Mouse (Mus musculus) kidney, postnatal 4 days (tissue): Measurements from ENCODE around the gene Igf2bp3.
"Not testable (repeated sequence)": the region's sequence is repeated elsewhere in the genome, so short reads cannot be mapped to it uniquely, and the experiment has no call there.

Source experiments
- DNase-seq, 2 experiments: peaks; one replicate each; pipeline ENCODE4 v3.0.0; 2021; ENCODE audit warnings: mixed read lengths in 2 of 2

The Igf2bp3 gene

DNA sequence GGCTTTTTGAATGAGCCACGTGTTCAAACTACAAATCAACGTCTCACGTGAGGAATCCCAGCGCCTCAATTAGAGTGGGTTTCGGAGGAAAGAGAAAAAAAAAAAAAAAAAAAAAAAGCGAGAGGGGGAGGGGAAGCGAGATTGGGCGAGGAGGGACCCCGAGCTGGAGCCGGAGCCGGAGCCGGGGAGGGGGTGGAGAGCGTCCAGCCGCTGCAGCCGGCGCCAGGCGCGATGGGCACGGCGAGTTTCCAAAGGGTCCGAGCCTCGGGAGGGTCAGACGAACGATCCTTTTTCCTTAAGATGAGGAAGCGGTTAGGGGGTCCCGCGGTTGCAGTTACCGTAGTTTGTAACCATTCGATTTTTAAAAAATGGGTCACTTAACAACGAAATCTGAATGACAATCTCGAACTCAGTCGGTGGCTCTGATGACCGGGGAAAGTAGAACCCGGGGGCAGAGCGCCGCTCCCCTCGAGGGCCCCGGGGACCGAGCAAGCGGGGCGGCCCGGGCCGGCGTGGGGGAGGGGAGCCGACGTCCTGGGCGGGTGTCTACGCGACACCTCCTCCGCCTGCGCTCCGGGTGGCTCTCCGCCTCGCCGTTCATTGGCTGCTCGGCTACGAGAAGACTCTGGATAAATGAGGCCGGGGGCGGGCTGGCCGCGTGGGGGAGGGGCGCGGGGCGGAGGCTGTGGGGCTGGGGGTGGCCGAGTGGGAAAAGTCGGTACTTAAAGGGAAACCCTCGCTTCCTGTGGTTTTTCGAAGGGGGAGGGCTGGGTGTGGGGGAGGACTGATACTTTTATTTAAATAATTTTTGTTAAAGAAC lies at the start of gene Igf2bp3:
Gene Igf2bp3 (minus strand): TSS at position 30 of the 820 bp plus-strand sequence.
- DNase-seq = peak; percentile 82 to 87

DNA sequence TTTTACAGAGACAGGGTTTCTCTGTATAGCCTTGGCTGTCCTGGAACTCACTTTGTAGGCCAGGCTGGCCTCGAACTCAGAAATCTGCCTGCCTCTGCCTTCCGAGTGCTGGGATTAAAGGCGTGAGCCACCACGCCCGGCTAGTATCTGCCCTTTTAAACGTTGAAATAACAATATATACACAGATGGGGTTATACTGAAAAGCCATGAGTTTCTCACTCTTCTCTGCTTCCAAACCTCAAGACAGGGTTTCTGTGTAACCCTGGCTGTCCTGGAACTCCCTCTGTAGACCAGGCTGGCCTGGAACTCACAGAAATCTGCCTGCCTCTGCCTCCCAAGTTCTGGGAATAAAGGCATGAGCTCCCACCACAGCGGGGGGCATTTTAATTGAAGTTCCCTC lies 49.7 kb upstream of the Igf2bp3 start:
- not testable (repeated sequence) for DNase-seq

DNA sequence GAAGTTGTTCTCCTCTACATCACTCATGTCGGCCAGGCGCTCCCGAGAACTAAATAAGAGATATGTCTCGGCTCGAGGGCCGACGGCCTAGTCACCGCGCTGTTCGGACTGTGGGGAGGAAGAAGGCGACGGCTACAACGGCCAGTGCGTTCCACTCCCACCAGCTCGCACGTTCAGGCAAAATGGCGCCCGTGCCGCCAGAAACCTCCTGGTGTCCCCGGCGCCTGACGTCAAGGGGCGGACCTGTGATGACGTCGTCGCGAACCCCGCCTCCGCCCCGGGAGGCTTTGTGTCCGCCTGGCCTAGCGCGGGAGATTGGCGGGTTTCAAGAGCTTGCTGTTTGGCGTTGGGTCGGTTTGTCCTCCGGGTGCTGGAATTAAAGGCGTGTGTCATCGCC lies 49.1 kb upstream of the Igf2bp3 start, which contains the start of gene Tra2a:
Gene Tra2a (minus strand): TSS at position 187 of the 397 bp plus-strand sequence.
- peak; percentile 98 for DNase-seq

DNA sequence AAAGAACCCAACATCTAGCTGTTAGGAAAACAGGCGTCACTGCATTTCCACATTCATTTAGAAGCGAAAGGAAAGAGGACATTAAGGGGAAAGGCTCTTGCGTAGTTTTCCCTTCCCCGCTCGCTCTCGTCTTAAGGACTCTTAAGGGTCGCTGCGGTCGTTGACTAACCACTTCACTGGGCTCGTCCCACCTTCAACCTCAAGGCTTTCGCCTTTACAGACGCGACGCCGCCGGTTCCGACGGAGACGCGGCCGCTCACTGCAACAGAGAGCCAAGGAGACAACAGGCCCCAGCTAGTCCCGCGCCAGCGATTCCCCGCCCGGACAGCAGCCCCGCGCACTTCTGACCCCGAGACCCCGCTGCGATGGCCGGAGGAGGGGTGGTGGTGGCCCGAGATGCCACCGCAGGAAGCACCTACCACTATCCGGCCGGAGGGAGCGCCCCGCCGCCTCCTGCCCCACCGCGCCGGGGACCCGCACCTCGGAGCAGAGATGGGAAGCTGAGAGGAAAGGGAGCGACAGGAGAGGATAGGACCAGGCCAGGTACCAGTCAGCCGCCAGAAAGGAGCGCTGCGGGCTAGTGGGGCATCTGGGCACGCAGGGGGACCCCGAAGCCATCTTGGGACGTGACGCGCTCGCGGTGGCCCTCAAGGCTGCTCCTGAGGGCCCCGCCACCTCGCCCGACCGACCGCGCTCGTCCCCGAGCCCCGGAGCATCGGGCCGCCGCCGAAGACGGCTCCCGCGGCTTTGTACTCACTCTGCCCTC lies 48.5 kb upstream of the Igf2bp3 start:
- peak; percentile 55 to 75 for DNase-seq

DNA sequence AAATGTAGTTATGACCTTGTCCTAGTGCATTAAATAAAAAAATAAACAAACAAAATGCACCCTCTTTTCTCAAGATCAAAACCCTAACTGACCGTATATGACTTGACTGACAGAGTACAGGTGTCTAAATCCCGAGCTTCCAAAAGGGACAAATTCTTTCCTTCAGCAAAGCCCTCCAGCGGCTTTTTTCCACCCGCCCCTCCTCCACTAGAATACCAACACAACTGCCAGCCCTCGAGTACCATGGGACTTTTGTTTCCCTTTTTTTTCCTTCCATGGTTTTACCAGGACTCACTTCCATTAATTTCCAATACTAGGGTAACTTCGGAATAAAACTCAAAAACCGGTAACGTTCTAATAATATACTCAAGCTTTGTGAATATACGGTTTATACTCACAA lies 47.7 kb upstream of the Igf2bp3 start:
- peak; percentile 25 to 32 for DNase-seq

DNA sequence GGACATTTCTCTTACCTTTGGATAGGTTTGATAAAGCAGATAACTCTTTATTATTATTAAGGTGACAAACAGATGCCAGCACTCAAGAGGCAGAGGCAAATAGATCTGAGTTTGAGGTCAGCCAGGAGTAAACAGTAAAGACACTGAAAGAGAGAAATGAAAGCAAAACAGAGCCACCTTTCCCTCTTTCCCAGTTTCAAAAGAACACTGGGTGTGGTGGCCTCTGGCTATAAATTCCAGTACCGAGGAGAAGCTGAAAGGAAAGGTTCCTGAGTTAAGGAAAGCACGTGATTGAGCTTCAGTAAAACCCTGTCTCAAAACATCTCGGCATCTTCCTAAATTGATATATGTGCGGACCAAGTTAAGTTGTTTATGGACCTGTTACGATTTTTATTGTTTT lies 45.0 kb upstream of the Igf2bp3 start:
- DNase-seq = no peak

DNA sequence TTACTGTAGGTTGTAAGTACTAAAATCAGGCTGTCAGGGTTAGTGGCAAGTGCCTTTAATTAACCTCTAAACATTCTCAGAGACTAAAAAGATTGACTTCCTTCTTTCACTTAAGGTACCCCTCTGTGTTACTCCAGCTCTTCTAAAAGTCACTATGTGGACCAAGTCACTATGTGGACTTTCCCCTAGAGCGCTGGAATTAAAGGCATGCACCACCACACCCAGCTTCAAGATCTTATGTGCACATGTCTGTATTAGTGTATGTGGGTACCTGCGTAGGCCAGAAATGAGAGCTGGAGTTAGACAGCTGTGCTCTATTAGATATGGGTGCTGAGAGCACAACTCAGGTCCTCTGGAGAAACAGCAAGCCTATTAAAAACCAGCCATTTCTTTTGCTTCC lies 43.1 kb upstream of the Igf2bp3 start:
- no peak for DNase-seq

DNA sequence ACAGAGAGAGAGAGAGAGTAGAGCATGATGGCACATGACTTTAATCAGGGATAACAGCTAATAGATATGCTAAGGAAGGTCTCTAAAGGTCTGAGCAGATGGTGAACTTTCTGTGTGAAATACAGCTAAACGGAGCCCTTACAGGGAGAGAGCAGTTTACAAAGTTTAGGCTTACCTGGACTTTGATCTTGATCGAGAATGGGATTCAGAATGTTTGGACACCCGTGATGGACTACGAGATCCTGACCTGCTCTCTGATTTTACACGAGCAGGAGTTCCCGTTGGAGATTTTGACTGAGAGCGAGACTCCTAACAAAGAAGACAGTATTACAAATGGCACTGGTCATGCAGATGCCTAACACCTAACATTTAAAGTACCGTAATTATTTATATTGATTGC lies 37.5 kb upstream of the Igf2bp3 start:
- no peak for DNase-seq

DNA sequence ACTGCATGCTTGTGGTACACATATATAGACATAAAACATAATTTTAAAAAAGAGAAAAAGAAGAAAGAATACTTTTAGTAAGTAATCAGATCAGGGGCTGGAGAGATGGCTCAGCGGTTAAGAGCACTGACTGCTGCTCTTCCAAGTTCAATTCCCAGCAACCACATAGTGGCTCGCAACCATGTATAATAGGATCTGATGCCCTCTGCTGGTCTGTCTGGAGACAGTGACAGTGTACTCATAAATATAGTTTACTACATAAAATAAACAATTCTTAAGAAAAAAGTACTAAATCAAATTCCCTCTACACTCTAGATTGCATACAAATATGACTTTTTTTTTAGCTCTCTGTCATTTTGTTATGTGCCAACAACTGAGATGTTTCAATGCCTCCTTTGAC lies 36.4 kb upstream of the Igf2bp3 start:
- DNase-seq = no peak

DNA sequence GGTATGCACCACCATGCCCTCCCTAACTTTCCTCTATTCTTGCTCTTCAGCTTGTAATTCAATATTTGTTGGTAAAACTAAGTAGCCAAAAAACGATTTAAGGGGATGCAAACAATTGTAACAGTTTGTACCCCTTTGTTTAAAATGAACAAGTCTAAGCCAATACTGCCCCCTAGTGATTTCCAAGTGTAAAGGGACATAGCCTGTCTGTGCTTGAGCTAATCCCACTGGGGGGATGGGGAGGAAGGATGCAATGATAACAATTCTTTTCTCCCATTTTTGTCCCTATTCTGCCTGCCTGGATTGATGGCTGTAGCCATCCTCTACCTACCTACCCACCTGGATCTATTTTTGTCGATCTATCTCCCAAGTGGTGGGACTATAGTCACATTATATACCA lies 32.5 kb upstream of the Igf2bp3 start:
- no peak for DNase-seq

DNA sequence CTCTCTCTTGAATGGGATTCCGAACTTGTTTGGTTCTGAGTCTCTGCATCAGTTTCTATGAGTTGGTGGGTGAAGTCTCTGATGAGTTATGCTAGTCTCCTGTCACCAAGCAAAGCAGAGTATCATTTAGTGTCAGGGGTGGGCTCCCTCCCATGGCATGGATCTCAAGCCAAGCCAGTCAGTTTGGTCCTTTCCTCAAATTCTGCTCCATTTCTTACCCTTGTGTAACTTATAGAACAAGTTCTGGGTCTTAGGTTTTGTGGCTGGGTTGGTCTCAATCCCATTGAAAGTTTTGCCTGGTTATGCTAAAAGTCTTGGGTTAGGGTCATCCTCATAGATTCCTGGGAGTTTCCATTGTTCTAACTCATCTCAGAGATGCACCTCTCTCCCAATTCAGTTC lies 27.6 kb upstream of the Igf2bp3 start:
- no peak for DNase-seq

DNA sequence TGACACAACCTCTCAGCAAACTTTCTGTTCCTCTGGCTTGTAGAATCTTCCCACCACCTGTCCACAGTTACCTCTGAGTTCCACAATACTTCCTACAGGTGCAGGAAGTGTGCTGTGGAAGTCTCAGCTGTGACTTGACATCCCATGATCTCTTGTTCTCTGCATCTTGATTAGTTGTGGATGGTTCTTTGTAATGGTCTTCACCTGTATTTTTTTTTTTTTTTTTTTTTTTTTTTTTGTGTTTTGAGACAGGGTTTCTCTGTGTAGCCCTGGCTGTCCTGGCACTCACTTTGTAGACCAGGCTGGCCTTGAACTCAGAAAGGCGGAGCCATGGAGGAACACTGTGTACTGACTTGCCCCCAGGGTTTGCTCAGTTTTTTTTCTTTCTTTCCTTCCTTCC lies 26.8 kb upstream of the Igf2bp3 start:
- DNase-seq = no peak

DNA sequence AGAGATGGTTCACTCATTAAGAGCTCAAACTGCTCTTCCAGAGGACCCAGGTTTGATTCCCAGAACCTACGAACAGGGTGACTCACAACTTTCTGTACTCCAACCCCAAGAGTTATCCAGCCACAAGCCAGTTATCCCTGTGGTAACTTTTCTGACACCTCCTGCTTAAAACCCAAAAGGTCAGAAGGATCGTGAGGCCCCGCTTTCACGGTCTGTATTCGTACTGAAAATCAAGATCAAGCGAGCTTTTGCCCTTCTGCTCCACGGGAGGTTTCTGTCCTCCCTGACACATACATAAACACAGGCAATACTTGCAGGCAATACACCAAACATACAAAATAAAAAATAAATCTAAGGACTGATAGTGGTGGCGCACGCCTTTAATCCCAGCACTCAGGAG lies 21.6 kb upstream of the Igf2bp3 start:
- peak; percentile 100 for DNase-seq

DNA sequence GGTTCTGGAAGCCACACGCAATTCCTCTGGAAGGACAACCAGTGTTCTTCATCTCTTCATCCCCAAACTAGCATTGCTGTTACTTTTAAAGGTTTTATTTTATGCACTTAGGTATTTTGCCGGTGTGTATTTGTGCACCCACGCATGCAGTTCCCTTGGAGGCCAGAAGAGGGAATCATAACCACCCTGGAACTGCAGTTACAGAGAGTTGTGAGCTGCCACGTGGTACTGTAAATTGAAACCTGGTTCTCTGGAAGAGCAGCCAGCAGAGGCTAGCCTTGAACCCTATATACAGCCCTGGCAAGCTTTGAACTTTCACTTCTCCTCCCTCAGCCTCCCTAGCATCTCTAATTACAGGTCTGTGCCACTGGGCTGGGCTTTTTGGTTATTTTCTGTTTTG lies 18.6 kb upstream of the Igf2bp3 start:
- DNase-seq = peak in 1 of 2 experiments; percentile 41

DNA sequence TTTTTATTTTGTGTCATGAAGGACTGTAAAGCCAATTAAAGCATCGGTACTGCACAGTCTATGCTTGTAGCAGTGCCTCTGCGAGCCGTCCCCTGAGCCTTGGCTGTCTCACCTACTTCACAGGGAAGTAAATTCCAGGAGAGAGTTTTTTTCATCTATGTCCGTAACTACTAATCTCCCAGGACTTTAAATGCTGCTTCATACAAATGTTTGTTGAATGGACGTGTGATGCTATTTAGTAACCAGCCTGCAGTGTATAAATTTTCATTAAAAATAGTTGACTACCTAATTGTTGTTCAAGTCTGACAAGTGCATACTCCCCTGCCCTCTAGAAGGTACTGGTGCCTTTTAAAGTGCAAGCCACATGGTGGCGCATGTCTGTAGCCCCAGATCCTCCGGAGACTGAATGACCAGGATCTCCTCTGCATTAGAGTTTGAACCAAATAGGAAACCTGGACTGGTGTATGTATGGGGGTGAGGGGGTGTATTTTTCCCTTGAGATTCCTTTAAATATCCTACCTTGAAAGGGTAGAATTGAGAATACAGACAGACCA lies 13.4 kb upstream of the Igf2bp3 start:
- DNase-seq = peak; percentile 66 to 75

DNA sequence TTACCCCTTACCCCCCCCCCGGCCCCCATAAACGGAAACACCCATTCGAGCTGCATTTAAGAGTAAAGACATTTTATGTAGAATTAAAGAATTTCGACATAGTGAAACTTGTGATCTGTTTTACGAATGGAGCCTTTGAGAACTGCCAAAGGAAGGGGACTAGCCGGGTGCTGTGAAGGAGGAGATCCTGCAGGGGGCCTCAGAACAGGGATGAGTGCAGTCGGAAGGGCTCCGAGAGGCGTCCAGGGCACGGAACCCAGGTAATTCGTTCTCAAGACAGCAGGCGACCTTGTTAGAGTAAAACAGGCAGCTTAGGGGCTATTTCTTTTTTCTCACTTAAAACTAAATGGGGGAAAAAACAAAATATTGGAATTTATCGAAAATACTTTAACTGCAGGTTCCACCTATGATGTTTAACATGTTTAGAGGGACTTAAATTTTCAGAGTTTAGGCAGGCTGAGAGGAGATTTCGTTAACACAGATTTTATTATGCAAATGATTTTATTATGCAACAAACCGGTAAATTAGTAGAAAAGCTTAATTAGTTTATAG lies 12.5 kb upstream of the Igf2bp3 start:
- peak; percentile 66 to 69 for DNase-seq

DNA sequence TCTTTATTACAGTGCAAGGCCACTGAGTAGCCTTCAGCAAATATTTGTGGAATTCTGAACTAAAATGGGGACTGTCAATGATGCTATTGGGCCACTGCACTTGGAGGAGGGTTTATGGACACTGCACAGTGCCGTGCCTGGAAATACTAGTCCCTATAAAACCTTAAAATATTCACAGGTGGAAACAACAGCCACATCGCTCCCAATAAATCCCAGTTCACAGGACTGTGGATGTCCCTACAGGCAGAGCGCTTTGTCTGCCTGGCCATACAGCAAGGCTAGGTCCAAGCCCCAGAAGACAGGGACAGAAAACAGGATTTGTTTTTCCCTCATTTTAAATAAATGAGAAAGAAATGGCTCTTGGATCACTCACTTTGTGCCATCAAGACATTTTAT lies 11.0 kb upstream of the Igf2bp3 start:
- DNase-seq = no peak

DNA sequence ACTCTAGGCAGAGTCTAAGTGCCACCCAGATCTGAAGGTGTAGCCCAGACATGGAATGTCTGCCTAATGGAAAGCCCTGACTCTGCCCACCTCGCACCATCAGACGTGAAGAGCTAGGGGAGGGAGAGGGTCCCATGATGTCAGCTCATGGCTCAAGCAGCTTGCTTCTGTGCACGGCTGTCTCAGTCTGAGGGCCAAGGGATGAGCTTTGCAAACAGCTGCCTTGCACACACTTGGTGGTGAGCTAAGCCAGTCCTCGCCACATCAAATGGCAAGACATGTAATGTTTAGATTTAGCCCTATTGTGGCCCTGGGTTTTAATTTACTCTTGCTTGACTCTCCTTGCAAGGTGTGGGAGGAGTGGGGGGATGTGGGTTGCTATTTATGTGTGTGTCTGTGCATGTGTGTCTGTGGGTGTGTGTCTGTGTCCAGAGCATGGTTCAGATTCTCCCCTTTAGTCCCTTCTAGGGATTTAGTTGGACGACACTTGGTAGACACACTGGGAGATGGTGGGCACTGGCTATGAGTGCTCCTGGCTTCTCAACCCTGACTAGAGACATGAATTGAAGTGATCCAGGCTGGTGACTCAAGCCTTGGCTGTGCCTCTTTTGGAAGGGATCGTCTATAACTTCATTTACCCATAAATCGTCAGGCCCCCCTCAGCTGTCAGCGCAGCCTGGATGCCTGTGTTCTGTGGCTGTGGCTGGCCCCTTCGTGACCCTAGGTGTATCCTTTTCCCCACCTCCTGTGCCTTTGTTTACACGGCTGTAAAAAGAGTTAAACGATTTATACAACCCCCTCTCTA lies 10.4 kb upstream of the Igf2bp3 start:
- no peak for DNase-seq

DNA sequence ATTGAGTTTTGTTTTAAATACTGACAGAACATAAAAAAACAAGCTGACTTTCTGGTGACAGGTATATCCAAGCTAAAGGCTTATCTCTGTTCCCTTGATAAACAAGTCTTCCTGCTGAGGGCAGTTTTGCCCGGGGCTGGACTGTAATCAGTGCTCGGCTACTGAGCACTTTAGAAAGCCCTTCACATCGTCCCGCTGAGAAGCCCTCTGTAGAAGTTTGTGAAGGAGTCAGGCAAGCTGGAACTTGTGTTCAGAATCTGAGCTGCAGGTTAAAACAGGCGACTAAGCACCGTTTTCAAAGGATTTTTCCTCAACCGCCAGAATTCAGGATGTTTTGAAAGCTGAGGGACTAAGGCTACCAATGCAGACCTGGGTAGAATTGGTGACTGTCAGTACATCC lies 7.1 kb upstream of the Igf2bp3 start:
- DNase-seq = peak; percentile 21 to 28

DNA sequence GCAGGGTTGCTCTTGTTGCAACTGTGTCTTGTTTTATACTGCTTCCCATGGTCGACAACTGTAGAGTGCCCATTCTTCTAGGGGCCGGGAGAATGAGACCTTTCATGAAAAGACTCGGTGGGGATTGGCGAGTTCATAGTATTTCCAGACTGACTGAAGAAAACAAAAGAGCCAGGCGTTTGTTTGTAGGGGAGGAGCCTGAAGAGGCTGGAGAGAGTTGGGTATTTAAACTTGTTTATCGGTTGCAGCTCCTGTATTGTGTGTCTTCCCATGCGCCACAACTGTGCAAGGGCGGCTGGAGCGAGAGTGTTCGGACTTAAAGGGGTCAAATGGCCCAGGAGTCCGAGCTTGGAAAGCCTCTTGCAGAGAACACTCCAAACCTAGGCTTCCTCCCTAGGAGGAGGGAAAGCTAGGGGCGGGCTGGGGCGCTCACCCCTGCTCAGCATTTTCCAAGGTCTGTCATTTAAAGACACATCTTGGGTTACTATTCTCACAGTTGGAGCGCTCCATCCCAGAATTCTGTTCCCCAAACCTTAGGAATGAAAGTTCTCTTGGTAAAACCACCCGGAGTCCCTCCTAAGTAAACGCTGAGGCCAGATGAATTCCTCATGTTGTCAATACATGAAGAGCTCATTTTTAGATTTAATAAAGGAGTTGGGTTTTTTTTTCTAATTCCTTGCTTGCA lies 5.3 kb upstream of the Igf2bp3 start:
- DNase-seq = peak; percentile 31 to 35

DNA sequence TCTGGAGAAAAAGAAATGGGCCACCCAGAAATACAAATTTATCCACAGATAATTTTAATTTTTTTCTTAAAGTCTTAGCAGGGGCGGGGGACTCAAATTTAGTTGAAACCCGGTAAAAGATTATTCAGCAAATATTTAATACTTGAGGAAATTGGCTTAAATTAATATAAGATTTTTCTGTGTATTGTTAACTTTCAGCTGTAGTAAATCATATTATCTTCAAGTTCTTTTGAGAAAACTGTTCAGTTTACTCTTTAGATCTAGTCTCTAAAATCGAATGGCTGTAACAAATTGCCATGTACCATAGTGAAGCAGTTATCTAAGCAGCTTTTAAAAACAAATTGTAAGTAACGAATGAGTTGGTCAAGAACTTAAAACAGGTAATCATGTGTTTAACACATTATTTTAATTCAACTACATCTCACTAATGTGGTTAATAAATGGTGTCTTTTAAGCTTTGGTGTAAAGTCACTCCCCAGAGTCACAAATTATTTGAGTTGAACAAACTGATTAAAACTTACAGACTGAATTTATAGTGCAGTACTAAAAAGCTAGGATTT lies 4.3 kb upstream of the Igf2bp3 start:
- DNase-seq = no peak
